Mouse (Mus musculus) heart, postnatal 0 days (tissue): ENCODE results near the gene Epb41. TPM values are rescaled to one million over a fixed set of nuclear protein-coding genes. Genes with fewer than 3 reads are reported as not detected.

ENCODE experiments used
- ATAC-seq: fragments of 200-750 bp; cut with Nextera tagmentation; 2 replicates; pipeline ENCODE4 v1.8.0; 2017; ENCODE audit warnings: low read depth, moderate number of reproducible peaks, moderate library complexity; ENCODE audit not compliant: insufficient read depth
- DNase-seq: peaks from one replicate; pipeline ENCODE4 v3.0.0-alpha.2; 2016; ENCODE audit warnings: low spot score
- H3K27ac ChIP-seq: fragments of 300-500 bp; sonication (generic); 2 replicates; pipeline ENCODE4 v1.5.1; 2014; ENCODE audit warnings: low read depth, mild to moderate bottlenecking
- H3K27me3 ChIP-seq: fragments of 300-500 bp; sonication (generic); 2 replicates; pipeline ENCODE4 v1.6.1; 2014; ENCODE audit warnings: low read length, mixed read lengths; ENCODE audit not compliant: control insufficient read depth, insufficient read depth
- H3K36me3 ChIP-seq: fragments of 300-500 bp; sonication (generic); replicated peaks from 2 replicates; pipeline ENCODE4 v1.6.1; 2014; ENCODE audit warnings: low read length, mixed read lengths; ENCODE audit not compliant: control insufficient read depth, insufficient read depth
- H3K4me1 ChIP-seq: fragments of 300-500 bp; sonication (generic); 2 replicates; pipeline ENCODE4 v1.6.1; 2014; ENCODE audit warnings: antibody characterized with exemption; ENCODE audit not compliant: control insufficient read depth, insufficient read depth
- H3K4me2 ChIP-seq: fragments of 300-500 bp; sonication (generic); 2 replicates; pipeline ENCODE4 v1.6.1; 2014; ENCODE audit warnings: low read depth, mild to moderate bottlenecking, low read length, moderate library complexity
- H3K4me3 ChIP-seq: fragments of 300-500 bp; sonication (generic); 2 replicates; pipeline ENCODE4 v1.5.1; 2014; ENCODE audit warnings: low read depth, low read length
- H3K9ac ChIP-seq: fragments of 300-500 bp; sonication (generic); replicated peaks from 2 replicates; pipeline ENCODE4 v1.6.1; 2014; ENCODE audit warnings: low read depth, low read length, mixed read lengths
- H3K9me3 ChIP-seq: fragments of 300-500 bp; sonication (generic); replicated peaks from 2 replicates; pipeline ENCODE4 v1.6.1; 2016; ENCODE audit warnings: low read length; ENCODE audit not compliant: control insufficient read depth
- CTCF ChIP-seq: IDR thresholded peaks from 2 replicates; pipeline ENCODE4 v1.5.1; 2016; ENCODE audit warnings: antibody characterized with exemption, control low read depth, low read depth
- EP300 ChIP-seq: IDR thresholded peaks from 2 replicates; pipeline ENCODE4 v1.6.1; 2016; ENCODE audit warnings: antibody characterized with exemption, low read depth
- WGBS: fragments of 180-500 bp; shearing (Covaris S2); extraction: QIAGEN DNeasy Blood & Tissue Kit; methylation state at CpG from one replicate; pipeline ENCODE4 v1.1.7; 2014; 5-methylcytosine and 5-hydroxymethylcytosine counted together
- polyA plus RNA-seq: library from polyadenylated mRNA; unstranded; fragments of >200 nt; fragmentation: Nextera tagmentation; extraction: Ambion mirVana; gene quantifications from 2 replicates; pipeline ENCODE4 v1.2.1, GENCODE M21; 2015
- total RNA-seq: library from RNA; depleted of rRNA; stranded (reverse); fragments of >200 nt; gene quantifications from 2 replicates; pipeline ENCODE4 v1.2.3, GENCODE M21; 2014; ENCODE audit warnings: low replicate concordance

Gene Epb41
- total and polyA plus RNA-seq, 2 experiments from 2014 or later, result 26.6 to 52.8 TPM

DNA sequence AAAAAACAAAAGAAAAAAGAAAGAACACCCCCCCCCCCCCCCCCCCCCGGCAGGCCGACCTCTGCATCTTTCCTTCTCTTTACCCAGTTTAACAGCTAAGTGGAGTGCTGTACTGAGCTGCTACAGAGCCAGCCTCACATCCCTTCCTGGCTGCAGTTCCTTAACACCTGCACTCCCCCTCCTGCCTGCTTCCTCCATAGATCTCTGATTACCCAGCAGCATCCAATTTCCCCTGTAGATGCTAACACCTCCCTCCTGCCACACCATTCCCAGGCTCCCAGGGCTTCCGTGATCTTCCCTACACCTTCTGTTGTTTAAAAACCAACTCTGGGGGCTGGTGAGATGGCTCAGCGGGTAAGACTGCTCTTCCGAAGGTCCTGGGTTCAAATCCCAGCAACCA lies 163.6 kb downstream of the Epb41 start:
- TF ChIP-seq EP300 (no peak), CTCF (no peak)
- no peak overlapping the region for H3K27ac ChIP-seq
- H3K36me3 ChIP-seq, result no peaks in the 10 kb centered on the region
- ATAC-seq, result no peak
- no peaks in the 10 kb centered on the region for H3K9me3 ChIP-seq
- peaks cover 5% of the 10 kb centered on the region; the same call in 1 of the 2 replicates for H3K4me1 ChIP-seq
- peaks cover 27% of the 10 kb centered on the region for H3K27me3 ChIP-seq
- no peak for DNase-seq
- H3K9ac ChIP-seq, result no peak overlapping the region
- no peak overlapping the region for H3K4me2 ChIP-seq
- no peak overlapping the region for H3K4me3 ChIP-seq
- WGBS, result 63% methylated on average over 3 of the region's 5 CpGs

DNA sequence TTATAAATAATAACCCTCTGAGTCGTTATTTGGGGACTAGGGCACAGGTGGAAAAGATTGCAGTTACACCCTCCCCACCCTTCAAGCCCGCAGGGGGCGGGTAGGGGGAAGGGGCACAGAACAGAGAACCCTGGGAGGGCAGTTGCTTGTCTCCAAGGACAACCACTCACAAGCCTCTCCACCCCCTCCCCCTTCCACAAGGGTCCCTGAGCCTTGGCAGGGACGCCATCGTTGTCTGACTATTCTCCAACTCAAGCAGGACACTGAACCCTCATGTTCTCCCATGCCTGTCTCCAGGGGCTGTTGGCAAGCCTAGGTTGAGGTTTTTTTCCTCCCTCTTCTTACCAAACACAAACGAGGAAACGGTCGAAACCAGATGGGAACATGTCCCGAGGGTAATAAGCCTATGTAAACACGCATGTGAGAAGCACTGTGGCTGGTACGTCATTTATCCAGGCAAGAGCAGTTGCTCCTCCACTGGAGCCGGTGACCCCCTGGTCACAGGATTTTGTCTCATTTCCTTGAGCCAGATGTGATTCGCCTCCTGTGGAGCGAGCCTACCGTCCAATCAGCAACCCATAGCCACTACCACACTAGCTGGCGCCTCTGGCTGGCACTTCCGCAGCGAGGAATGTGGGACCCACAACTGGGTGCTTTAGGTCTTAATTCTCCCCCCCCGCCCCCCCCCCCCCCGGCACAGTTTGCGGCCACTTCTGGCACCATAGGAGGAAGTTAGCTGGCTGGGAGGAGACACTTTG lies 164.7 kb downstream of the Epb41 start:
- Histone ChIP-seq H3K9me3 (no peaks in the 10 kb centered on the region), H3K27me3 (peaks cover 18% of the 10 kb centered on the region; the same call in 1 of the 2 replicates), H3K9ac (no peak overlapping the region), H3K36me3 (no peaks in the 10 kb centered on the region), H3K4me3 (0 out of 2 replicates have a peak overlapping the region, but pooled peaks have one; percentile 2), H3K4me2 (peak overlapping the region; percentile 33), H3K27ac (0 out of 2 replicates have a peak overlapping the region, but pooled peaks have one; percentile 0), H3K4me1 (peaks cover 5% of the 10 kb centered on the region; the same call in 1 of the 2 replicates)
- ATAC-seq (peak; percentile 38), DNase-seq (peak; percentile 43)
- TF ChIP-seq CTCF (no peak), EP300 (no peak)
- 14% methylated on average over 20 of the region's 21 CpGs for WGBS

DNA sequence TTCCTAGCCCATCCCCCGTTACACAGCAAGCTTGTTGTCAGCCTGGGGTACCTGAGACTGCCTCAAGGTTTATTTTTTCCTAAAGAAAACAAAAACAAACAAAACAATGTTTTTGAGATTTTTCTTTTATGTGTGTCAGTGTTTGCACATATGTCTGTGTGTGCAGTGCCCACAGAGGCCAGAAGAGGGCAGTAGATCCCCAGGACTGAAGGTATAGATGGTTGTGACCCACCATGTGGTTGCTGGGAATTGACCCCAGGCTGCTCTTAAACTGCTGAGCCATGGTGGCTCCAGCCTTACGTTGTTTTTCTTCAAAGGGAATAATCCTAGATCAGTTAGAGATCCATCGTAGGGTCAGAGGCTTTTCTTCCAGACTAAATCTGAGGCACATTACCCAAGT lies 167.2 kb downstream of the Epb41 start:
- Histone ChIP-seq H3K27me3 (no peaks in the 10 kb centered on the region), H3K9ac (no peak overlapping the region), H3K36me3 (peaks cover 10% of the 10 kb centered on the region), H3K4me2 (no peak overlapping the region), H3K4me1 (peaks cover 5% of the 10 kb centered on the region; the same call in 1 of the 2 replicates), H3K9me3 (no peaks in the 10 kb centered on the region), H3K4me3 (no peak overlapping the region), H3K27ac (no peak overlapping the region)
- TF ChIP-seq CTCF (peak; percentile 34; the same call in 1 of the 2 replicates), EP300 (no peak)
- WGBS, result 96% methylated on average over 3 of the region's 3 CpGs
- no peak for DNase-seq
- no peak for ATAC-seq

DNA sequence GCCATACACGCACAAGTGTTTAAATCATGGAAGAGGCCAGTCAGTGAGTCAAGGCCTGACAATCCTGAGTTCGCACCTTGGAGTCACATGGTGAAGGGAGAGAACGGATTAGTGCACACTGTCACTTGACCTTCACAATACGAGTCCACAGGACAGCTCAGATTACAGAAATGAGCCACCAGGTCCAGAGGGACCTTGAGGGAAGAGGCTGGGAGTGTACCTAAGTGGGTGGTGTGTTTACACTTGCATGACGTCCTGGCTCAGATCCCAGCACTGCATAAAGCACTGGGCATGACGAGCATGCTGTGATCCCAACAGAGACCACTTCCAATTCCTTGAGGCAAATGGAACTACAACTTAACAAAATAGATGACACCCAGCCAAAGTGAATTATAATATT lies 168.7 kb downstream of the Epb41 start:
- DNase-seq (no peak), ATAC-seq (0 out of 2 replicates have a peak, but pooled peaks have one; percentile 19)
- TF ChIP-seq CTCF (no peak), EP300 (no peak)
- Histone ChIP-seq H3K4me2 (no peak overlapping the region), H3K9me3 (no peaks in the 10 kb centered on the region), H3K9ac (no peak overlapping the region), H3K27ac (no peak overlapping the region), H3K4me1 (peaks cover 5% of the 10 kb centered on the region; the same call in 1 of the 2 replicates), H3K4me3 (no peak overlapping the region), H3K36me3 (peaks cover 23% of the 10 kb centered on the region), H3K27me3 (no peaks in the 10 kb centered on the region)
- WGBS, result 36% methylated on average over 6 of the region's 6 CpGs

DNA sequence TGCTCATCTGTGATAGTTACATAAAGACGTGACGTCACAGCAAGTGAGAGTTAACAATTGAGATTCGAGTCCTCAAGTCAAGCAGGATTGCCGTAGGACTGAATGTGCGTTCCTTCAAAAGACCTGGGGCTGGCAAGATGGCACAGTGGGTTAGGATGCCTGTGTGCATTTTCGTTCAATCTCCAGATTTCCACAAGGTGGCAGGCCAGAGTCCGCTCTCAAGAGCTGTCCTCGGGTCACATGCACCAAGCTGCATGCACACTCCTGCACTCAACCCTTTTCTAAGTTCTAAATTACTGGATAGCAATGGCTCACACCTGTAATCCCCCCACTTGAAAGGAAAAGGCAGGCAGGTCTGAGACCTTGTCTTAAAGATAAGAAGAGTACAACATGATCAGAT lies 170.6 kb downstream of the Epb41 start:
- WGBS, result 59% methylated on average over 8 of the region's 8 CpGs
- H3K4me3 ChIP-seq, result no peak overlapping the region
- H3K9me3 ChIP-seq, result no peaks in the 10 kb centered on the region
- no peak overlapping the region for H3K27ac ChIP-seq
- H3K27me3 ChIP-seq, result no peaks in the 10 kb centered on the region
- TF ChIP-seq EP300 (no peak), CTCF (peak; percentile 66)
- H3K36me3 ChIP-seq, result peaks cover 42% of the 10 kb centered on the region
- H3K4me1 ChIP-seq, result no peaks in the 10 kb centered on the region
- DNase-seq (peak; percentile 24), ATAC-seq (peak; percentile 32; the same call in 1 of the 2 replicates)
- H3K9ac ChIP-seq, result no peak overlapping the region
- no peak overlapping the region for H3K4me2 ChIP-seq
